In the genomic region with DNA sequence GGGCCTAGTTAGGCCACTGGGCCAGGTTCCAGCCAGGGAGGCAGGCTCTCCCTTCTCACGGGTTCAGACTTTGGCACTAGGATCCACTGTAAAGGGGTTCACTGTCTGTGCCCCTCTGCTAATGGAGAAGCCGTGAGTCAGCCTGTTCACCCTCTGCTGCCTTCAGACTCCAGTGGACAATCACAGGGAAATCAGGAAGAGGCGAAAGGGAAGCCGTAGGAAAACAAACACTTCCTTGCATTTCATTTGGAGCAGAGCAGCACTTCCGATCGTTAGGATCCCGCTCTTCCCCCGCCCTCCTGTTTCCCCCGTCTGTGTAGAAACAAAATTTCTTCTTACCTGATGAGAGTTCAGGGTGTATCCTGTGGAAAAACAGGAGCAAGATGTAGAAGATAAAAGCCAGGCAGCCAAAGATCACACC, we compare ENCODE assay signal across 10 mouse cellular contexts. TPM values are rescaled to one million over a fixed set of nuclear protein-coding genes. Genes with fewer than 3 reads are reported as not detected.
A peak's percentile ranks its signal among the peaks of the same experiment; 100 is the strongest.
DNase-seq lines count a peak whose midpoint lies in the region; ATAC-seq and TF ChIP-seq lines count a peak whose summit lies in the region.
"Had no signal": no experiment of that assay in that cellular context is flagged by ENCODE, and none has a peak within 500 bp of the region (broad histone marks: within the 10 kb centered on the region; RNA-seq: fewer than 3 reads in every experiment).

No protein-coding gene starts in this region.

- intact Hi-C loops in left cerebral cortex, adult 2 months (cut with DNase I) = no loop called here
- intact Hi-C loops in left cerebral cortex, postnatal 36 days (cut with DNase I) = loop anchor here (5.0 kb wide), 1 partner anchor 33 kb away; the partner anchor contains the start of gene Elk4

- peaks cover 3% of the 10 kb centered on the region; the same call in 1 of the 2 replicates for H3K36me3 ChIP-seq in heart, embryonic 10.5 days
- H3K36me3 ChIP-seq in kidney, embryonic 15.5 days = peaks cover 4% of the 10 kb centered on the region

- no peak for DNase-seq in left cerebral cortex, adult 2 months (ENCODE audit: extremely low spot score in 1 of 2, low spot score in 2 of 2)
- DNase-seq in left cerebral cortex, postnatal 36 days (ENCODE audit: low spot score in 2 of 2) = no peak
- no peak for DNase-seq in heart, embryonic 10.5 days (ENCODE audit: low spot score)
- DNase-seq in lung, postnatal 36 days = peak; percentile 71
- DNase-seq in layer of hippocampus, adult 8-10 months (ENCODE audit: low spot score in 2 of 2) = no peak
- DNase-seq in urinary bladder, adult 2 months (ENCODE audit: low spot score) = no peak
- DNase-seq in urinary bladder, postnatal 14 days (ENCODE audit: low spot score) = no peak
- DNase-seq: retina, postnatal 1 day had no signal

- H3K9ac ChIP-seq in kidney, embryonic 15.5 days = no peak overlapping the region
- H3K9ac ChIP-seq: liver, embryonic 15.5 days had no signal

- WGBS in heart, embryonic 10.5 days = 58% methylated on average over 9 of the region's 9 CpGs
- 22% methylated on average over 9 of the region's 9 CpGs for WGBS in kidney, embryonic 15.5 days

- no peak for TF ChIP-seq CTCF in left cerebral cortex, adult 2 months (IDR thresholded peaks at IDR 0.05)

- ATAC-seq in kidney, embryonic 15.5 days (replicated peaks; ENCODE audit: low FRiP score) = 0 out of 2 replicates have a peak, but pooled peaks have one; percentile 15

- H3K4me3 ChIP-seq in left cerebral cortex, adult 2 months = no peak overlapping the region
- no peak overlapping the region for H3K4me3 ChIP-seq in heart, embryonic 10.5 days
- no peak overlapping the region for H3K4me3 ChIP-seq in kidney, embryonic 15.5 days (replicated peaks)
- H3K4me3 ChIP-seq: liver, embryonic 15.5 days had no signal

- H3K27me3 ChIP-seq in heart, embryonic 10.5 days (ENCODE audit: insufficient read depth, poor library complexity, severe bottlenecking) = no peaks in the 10 kb centered on the region
- H3K27me3 ChIP-seq in kidney, embryonic 15.5 days = no peaks in the 10 kb centered on the region
- H3K27me3 ChIP-seq: liver, embryonic 15.5 days had no signal

- no peak overlapping the region for H3K4me2 ChIP-seq in kidney, embryonic 15.5 days
- H3K4me2 ChIP-seq: liver, embryonic 15.5 days had no signal

- no peaks in the 10 kb centered on the region for H3K9me3 ChIP-seq in heart, embryonic 10.5 days
- no peaks in the 10 kb centered on the region for H3K9me3 ChIP-seq in kidney, embryonic 15.5 days (replicated peaks)
- H3K9me3 ChIP-seq: liver, embryonic 15.5 days had no signal

- peaks cover 8% of the 10 kb centered on the region; the same call in 1 of the 2 replicates for H3K4me1 ChIP-seq in heart, embryonic 10.5 days
- H3K4me1 ChIP-seq in kidney, embryonic 15.5 days = peaks cover 8% of the 10 kb centered on the region
- H3K4me1 ChIP-seq: liver, embryonic 15.5 days had no signal

- peak overlapping the region; percentile 40; the same call in 1 of the 2 replicates for H3K27ac ChIP-seq in left cerebral cortex, adult 2 months
- H3K27ac ChIP-seq in heart, embryonic 10.5 days = peak overlapping the region; percentile 67; the same call in 1 of the 2 replicates
- peak overlapping the region; percentile 75 for H3K27ac ChIP-seq in kidney, embryonic 15.5 days
- H3K27ac ChIP-seq: liver, embryonic 15.5 days had no signal

RNA-seq across cellular contexts. Expression of gene Mfsd4a, which starts 27.7 kb away (rescaled TPM):
- total RNA-seq in left cerebral cortex, adult 2 months (2021) = 10 to 100 TPM; 80.0 to 85.2 TPM
- total RNA-seq in left cerebral cortex, postnatal 36 days (2021) = 100 to 1,000 TPM in 1 of 2 experiments, 10 to 100 TPM in 1; 77.5 to 101 TPM
- polyA plus RNA-seq in heart, embryonic 10.5 days (2016; fragmentation: Nextera tagmentation; extraction: Ambion mirVana) = 7.3 and 12.0 TPM in 2 replicates
- polyA plus RNA-seq in kidney, embryonic 15.5 days (2015; fragmentation: Nextera tagmentation; extraction: Ambion mirVana) = 15.6 and 15.8 TPM in 2 replicates
- 10 to 100 TPM; 64.6 to 84.2 (median 78.5) TPM for total RNA-seq in layer of hippocampus, adult 8-10 months (2022)
- 35.2 and 43.2 TPM in 2 replicates for polyA plus RNA-seq in urinary bladder, adult 2 months (2012; rRNA removed)

RNA-seq across cellular contexts. Expression of gene Elk4, which starts 32.8 kb away (rescaled TPM):
- total RNA-seq in left cerebral cortex, adult 2 months (2021) = 10 to 100 TPM; 55.7 to 57.8 TPM
- 10 to 100 TPM; 48.7 to 54.6 TPM for total RNA-seq in left cerebral cortex, postnatal 36 days (2021)
- 12.2 and 15.3 TPM in 2 replicates for polyA plus RNA-seq in heart, embryonic 10.5 days (2016; fragmentation: Nextera tagmentation; extraction: Ambion mirVana)
- 24.1 and 25.8 TPM in 2 replicates for polyA plus RNA-seq in kidney, embryonic 15.5 days (2015; fragmentation: Nextera tagmentation; extraction: Ambion mirVana)
- 10 to 100 TPM; 51.2 to 62.8 (median 58.9) TPM for total RNA-seq in layer of hippocampus, adult 8-10 months (2022)
- 35.7 and 51.0 TPM in 2 replicates for polyA plus RNA-seq in urinary bladder, adult 2 months (2012; rRNA removed)
